Comparison of ENCODE assay signal across 14 mouse cellular contexts in the genomic region with DNA sequence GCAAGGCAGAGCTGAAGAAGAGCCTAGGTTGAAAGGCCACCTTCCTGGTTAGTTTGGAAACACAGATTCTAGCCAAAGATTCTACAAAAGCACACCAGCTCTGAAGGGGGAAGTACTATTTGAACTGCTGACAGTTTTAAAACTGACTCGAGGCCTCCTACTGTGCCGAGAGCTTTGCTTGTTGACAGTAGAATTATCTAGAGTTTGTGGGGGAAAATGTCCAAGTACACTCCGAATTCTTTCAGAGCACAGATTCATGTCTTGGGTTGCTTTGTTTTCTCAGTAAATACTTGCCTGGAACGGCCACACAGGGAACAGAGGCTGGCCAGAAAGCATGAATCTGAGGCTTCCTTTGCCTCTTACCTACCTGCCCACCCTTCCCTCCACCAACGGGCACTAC.
DNase-seq lines count a peak whose midpoint lies in the region; TF ChIP-seq lines count a peak whose summit lies in the region.
"Had no signal": no experiment of that assay in that cellular context is flagged by ENCODE, and none has a peak within 500 bp of the region (broad histone marks: within the 10 kb centered on the region; RNA-seq: fewer than 3 reads in every experiment).

No protein-coding gene starts in this region.

- H3K36me3 ChIP-seq in limb, embryonic 10.5 days, result peaks cover 9% of the 10 kb centered on the region

- H3K9me3 ChIP-seq in limb, embryonic 10.5 days (replicated peaks), result no peaks in the 10 kb centered on the region

- intact Hi-C loops in left cerebral cortex, postnatal 4 days (cut with DNase I), result no loop called here
- intact Hi-C loops in left cerebral cortex, adult 2 months (cut with DNase I), result no loop called here

- 82% methylated on average over 5 of the region's 5 CpGs for WGBS in limb, embryonic 10.5 days

- H3K27ac ChIP-seq in left cerebral cortex, adult 2 months, result no peak overlapping the region
- no peak overlapping the region for H3K27ac ChIP-seq in limb, embryonic 10.5 days

- peak; percentile 5 to 9 for DNase-seq in cerebellum, postnatal 14 days
- no peak for DNase-seq in cerebellum, adult 8-10 months
- peak; percentile 17 for DNase-seq in left cerebral cortex, postnatal 4 days
- DNase-seq in left cerebral cortex, adult 2 months (ENCODE audit: extremely low spot score in 1 of 2, low spot score in 2 of 2), result no peak
- peak; percentile 19 for DNase-seq in R1 (ENCODE audit: low read depth, low spot score)
- peak; percentile 33 for DNase-seq in kidney, postnatal 14 days
- no peak for DNase-seq in urinary bladder, postnatal 36 days (ENCODE audit: low spot score in 2 of 2)
- no peak for DNase-seq in limb, embryonic 10.5 days (ENCODE audit: low spot score)
- DNase-seq: B cell, adult 2 months; cerebellum, postnatal 25 days; gastrocnemius, postnatal 10 days; heart, postnatal 10 days; layer of hippocampus, postnatal 36 days; thymus, postnatal 25 days had no signal

- no peak overlapping the region for H3K4me3 ChIP-seq in left cerebral cortex, adult 2 months
- no peak overlapping the region for H3K4me3 ChIP-seq in limb, embryonic 10.5 days

- no peaks in the 10 kb centered on the region for H3K4me1 ChIP-seq in limb, embryonic 10.5 days

- TF ChIP-seq CTCF in left cerebral cortex, adult 2 months (IDR thresholded peaks at IDR 0.05), result no peak

- no peaks in the 10 kb centered on the region for H3K27me3 ChIP-seq in limb, embryonic 10.5 days (ENCODE audit: low read depth, poor library complexity, severe bottlenecking)

Comparison
In these comparisons a context has a peak if more than half of its experiments do, and no peak if none do; other contexts are left out.
1. DNase-seq: peak in cerebellum, postnatal 14 days (2 of 2), left cerebral cortex, postnatal 4 days (single experiment), R1 (single experiment) and kidney, postnatal 14 days (single experiment); none in cerebellum, adult 8-10 months (single experiment), left cerebral cortex, adult 2 months (0 of 2), urinary bladder, postnatal 36 days (0 of 2) and limb, embryonic 10.5 days (single experiment).